Mouse (Mus musculus): ENCODE data around the gene Rdh8. TPM values are rescaled to one million over a fixed set of nuclear protein-coding genes. Genes with fewer than 3 reads are reported as not detected.
"Not testable (repeated sequence)": the region's sequence is repeated elsewhere in the genome, so short reads cannot be mapped to it uniquely, and the experiment has no call there.

Rdh8 gene
- total RNA-seq, 2 experiments from 2014 or later = not detected

DNA sequence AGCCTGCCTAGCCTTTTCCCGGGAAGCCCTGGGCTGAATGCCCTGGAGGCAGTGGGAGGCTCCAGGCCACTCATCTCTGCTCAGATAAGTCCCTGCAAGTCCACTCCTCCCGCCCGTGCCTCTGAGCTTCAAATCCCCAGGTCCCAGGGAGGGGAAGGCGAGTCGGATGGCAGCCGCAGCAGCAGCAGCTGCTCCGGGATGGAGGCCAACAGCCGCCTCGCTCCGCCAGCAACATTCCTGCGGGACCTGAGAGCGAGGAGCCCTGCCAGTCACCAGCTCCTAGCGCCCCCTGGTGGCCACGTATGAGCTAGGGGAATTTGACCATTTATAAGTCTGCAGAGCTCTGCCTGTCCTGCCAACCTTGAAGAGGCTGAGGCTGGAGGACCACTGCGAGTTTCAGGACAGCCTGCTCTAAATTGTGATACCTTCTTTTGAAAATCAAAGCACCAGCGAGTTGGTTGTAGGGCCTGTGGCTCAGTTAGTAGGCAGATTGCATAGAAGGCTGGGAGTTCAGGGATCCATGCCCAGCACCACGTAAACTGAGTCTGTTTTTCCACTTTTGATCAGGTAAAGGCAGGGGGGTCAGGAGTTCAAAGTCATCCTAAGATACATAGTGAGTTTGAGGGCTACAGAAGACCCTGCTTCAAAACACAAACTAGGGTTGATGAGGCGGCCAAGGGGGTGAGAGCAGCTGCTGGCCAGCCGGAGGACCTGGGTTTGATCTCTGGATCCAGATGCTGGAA is 12.8 kb downstream of the Rdh8 start:
- intact Hi-C loops (cut with DNase I) = loop anchor here (1.0 kb wide), 1 partner anchor 91 kb away; no protein-coding TSS in a partner anchor
- peak; percentile 95 to 97 for DNase-seq (ENCODE audit: low spot score in 2 of 2)

DNA sequence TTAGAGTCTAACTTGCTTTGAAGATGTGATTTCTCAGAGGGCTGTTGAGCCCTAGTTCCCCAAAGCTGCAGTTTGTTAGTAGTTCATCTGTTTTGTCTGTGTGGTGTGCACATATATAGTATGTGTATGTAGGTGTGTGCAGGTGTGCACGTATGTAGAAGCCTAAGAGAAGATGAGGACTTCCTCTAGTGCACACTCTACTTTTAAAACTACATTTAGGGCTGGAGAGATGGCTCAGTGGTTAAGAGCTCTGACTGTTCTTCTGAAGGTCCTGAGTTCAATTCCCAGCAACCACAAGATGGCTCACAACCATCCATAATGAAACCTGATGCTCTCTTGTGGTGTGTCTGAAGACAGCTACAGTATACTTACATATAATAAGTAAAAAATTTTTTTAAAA is 16.6 kb downstream of the Rdh8 start:
- intact Hi-C loops (cut with DNase I) = no loop called here
- no peak for DNase-seq (ENCODE audit: low spot score in 2 of 2)

DNA sequence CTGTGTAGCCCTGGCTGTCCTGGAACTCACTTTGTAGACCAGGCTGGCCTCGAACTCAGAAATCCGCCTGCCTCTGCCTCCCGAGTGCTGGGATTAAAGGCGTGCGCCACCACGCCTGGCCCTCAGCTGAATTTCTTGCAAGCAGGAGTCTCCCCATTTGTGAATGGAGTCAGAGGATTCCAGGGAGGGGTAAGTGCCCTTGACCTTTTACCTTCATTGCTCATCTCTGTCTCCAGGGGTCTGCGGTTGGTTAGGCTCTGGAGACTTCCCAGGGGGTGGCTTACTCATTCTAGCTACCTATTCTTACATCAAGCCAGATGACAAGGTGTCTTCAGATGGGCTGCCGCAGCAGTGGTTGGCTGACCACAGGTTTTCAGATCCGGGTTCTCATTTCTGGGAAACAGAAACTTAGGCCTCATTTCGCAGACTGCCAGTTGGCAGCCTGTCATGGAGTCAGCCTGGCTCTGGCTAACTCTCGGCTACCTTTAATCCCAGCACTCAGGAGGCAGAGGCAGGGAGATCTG is 17.2 kb downstream of the Rdh8 start:
- DNase-seq (ENCODE audit: low spot score in 2 of 2); intact Hi-C loops (cut with DNase I): not testable (repeated sequence)

DNA sequence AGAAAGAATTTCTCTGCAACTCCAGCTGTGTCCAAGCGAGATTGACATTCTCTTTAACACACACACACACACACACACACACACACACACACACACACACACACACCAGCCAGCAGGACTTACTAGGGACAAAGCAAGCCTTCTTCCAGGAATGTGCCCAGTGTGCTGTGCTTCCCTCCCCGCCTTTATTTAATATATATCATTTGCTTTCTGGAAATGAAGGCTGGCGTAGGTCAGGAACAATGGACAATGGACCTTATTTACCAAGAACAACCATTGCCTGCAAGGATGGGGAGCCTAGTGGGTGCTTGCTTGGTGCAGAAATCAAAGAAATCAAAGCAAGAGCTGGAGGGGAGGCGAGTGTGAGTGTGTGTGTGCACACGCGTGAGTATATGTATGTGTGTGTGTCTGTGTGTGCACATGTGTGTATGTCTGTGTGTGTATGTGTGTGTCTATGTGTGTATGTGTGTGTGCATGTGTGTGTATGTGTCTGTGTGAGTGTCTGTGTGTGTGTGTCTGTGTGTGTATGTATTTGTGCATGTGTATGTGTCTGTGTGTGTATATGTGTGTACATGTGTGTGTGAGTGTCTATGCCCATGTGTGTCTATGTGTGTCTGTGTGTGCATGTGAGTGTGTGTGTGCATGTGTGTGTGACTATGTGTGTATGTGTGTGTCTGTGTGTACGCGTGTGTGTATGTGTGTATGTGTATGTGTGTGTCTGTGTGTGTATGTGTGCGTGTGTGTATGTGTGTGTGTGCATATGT is 19.1 kb downstream of the Rdh8 start:
- no peak for DNase-seq (ENCODE audit: low spot score in 2 of 2)
- intact Hi-C loops (cut with DNase I) = no loop called here

DNA sequence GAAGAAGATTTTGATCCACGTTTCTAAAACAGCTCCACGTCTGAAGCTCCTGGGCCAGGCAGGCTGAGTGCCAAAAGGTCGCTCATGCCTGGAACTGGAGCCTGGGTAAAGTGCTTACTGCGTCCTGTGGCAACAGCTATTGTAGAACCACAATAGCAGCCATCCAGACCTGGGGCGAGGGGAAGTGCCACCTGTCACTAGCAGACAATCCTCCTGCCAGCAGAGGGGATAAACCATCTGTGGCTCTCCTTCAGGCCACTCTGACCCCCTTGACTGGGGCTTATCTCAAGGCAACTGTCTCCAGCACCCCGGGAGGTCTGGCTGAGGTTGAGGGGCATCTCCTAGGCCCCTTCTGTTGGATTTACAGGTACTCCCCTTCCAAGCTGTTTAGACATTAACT is 20.6 kb downstream of the Rdh8 start:
- intact Hi-C loops (cut with DNase I) = no loop called here
- no peak for DNase-seq (ENCODE audit: low spot score in 2 of 2)

DNA sequence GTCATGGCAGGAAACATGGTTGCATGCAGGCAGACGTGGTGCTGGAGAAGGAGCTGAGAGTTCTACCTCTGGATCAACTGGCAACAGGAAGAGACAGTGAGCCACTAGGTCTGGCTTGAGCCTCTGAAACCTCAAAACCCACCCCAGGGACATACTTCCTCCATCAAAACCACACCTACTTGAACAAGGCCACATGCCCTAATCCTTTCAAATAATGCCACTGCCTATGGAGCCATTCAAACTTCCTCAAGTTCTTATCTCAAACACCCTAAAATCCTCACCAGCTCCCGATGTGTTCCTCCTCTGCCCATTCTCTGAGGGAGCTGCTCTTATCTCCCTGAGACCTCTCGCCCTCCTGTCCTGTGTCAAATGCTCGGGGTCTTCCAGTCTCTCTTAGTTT is 23.9 kb downstream of the Rdh8 start:
- DNase-seq (ENCODE audit: low spot score in 2 of 2) = no peak
- intact Hi-C loops (cut with DNase I) = loop anchor here (10.0 kb wide), 1 partner anchor 377 kb away; the partner anchor contains the start of gene Zfp26

DNA sequence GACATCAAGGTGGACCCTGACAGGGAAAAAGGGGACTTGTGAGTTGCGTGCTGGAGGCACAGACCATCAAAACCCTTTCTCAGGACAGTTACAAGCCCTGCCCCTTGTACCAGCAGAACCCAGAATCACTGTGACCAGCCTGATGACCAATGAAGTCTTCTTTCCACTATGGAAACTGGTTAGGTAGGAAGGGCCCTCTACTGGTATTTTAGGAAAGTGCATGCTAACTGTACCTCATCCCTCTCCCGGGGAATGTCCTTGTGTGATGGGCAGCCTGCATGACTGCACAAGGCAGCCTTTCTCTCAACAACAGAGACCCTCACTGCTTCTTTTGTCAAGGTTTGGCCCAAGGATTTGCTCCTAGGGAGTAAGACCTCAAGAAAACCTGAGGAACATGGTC is 24.4 kb downstream of the Rdh8 start:
- intact Hi-C loops (cut with DNase I) = loop anchor here (10.0 kb wide), 1 partner anchor 378 kb away; the partner anchor contains the start of gene Zfp26
- DNase-seq (ENCODE audit: low spot score in 2 of 2) = peak; percentile 36 to 57

DNA sequence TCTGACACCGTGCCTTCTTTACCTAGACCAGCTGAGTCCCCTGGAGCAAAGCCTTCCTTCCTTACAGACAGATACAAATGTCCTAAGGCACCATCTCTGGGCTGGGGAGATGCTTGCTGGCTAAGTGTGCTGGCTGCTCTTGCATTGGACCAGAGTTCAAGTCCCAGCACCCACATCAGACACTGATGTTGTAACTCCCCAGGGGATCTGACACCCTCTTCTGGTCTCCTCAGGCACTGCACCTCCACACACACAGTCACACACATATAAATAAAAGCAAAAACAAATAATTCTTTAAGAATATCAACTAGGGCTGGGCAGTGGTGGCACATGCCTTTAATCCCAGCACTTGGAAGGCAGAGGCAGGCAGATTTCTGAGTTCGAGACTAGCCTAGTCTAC is 31.9 kb downstream of the Rdh8 start:
- DNase-seq (ENCODE audit: low spot score in 2 of 2) = no peak
- intact Hi-C loops (cut with DNase I) = no loop called here

DNA sequence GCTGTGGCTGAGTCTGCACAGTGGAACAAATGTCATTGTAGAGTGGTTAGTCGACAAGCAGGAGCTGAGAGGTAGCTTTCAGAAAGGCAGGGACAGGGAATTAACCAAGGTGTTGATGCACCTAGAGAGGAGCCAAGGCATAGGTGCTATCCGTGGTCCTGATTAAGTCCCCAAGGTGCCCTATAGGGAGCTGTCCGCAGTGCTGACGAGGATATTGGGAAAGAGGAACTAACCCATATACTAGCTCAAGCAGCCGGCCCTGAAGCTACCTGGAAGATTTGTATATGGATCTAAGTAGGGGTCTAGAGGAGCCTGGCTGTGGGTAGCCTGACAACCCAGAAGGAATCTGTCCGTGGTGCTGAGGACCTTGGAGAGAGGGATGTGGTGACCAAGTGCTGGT is 38.8 kb downstream of the Rdh8 start:
- intact Hi-C loops (cut with DNase I) = no loop called here
- no peak for DNase-seq (ENCODE audit: low spot score in 2 of 2)

DNA sequence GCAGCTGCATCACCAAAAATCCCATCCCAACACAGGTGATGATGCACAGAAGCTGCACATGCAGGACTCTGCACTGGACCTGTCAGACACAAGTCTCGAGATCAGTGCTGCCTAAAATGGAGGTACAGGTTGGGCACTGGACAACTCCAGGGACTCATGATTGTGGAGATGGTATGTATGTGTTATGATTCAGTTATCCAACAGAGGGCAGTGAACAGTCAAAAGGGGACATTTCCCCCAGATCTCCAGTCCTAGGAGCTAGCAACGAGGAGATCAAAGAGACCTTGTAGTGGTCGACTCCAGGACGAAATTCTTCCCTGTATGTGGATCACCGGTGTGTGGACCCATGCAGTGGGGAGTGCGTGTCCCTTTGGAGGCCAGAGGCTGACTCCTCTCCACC is 41.6 kb downstream of the Rdh8 start:
- intact Hi-C loops (cut with DNase I) = loop anchor here (10.0 kb wide), 1 partner anchor 205 kb away; the partner anchor contains the start of gene Pin1
- DNase-seq (ENCODE audit: low spot score in 2 of 2) = no peak

DNA sequence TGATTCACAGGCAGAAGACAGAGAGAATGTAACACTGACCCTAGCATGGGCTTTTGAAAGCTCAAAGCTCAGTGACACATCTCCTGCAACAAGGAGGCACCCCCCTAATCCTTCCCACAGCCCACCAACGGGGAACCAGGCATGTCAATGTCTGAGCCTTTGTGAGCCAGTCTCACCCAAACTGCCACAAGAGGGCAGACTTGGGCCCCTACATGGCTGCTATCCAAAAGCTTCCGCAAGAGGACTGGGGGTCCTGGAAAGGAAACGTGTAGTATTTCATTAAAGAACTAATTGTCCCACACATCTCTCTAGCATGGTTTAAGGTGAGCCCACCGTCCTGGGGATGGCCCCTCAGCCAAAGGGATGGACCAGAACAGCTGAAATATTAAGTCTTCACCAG is 43.5 kb downstream of the Rdh8 start:
- intact Hi-C loops (cut with DNase I) = loop anchor here (10.0 kb wide), 1 partner anchor 207 kb away; the partner anchor contains the start of gene Pin1
- peak in 1 of 2 experiments; percentile 9 for DNase-seq (ENCODE audit: low spot score in 2 of 2)

DNA sequence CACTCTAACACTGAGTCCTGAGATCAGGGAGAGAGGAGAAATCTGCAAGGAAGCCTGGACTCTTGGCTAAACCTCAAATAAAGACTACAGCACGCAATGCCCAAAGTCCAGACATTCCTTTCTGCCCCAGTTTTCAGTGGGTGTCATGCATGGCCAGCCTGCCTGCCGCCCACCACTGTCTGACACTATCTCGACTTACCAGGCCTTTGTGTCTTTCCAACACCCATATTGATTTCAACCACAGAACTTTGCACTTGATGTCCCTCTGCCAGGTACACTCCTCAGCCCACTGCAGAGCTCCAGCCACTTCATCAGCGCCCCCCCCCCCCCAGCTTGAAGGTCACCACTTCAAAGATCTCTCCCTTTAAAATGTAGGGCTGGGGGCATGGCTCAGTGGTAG is 43.9 kb downstream of the Rdh8 start:
- no peak for DNase-seq (ENCODE audit: low spot score in 2 of 2)
- intact Hi-C loops (cut with DNase I) = loop anchor here (10.0 kb wide), 1 partner anchor 207 kb away; the partner anchor contains the start of gene Pin1

DNA sequence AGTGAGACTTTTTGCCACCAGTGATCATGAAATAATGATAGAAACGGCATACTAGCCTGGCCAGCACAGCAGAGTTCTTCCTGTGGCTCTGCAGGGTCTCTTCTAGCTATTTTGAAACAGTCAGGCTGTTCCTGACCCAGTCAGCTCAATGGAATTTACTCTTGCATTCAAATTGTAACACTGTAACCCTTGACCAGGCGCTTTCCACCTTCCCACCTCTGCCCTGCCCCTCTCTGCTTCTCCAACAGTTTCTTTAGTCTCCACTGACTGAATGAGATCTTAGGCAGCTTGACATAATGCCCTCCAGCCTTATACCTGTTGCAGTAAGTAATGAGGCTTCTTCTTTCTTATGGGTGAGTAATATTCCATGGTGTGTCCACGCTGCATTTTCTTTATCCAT is 48.6 kb downstream of the Rdh8 start:
- intact Hi-C loops (cut with DNase I) = loop anchor here (10.0 kb wide), 1 partner anchor 212 kb away; the partner anchor contains the start of gene Pin1
- DNase-seq (ENCODE audit: low spot score in 2 of 2) = no peak

DNA sequence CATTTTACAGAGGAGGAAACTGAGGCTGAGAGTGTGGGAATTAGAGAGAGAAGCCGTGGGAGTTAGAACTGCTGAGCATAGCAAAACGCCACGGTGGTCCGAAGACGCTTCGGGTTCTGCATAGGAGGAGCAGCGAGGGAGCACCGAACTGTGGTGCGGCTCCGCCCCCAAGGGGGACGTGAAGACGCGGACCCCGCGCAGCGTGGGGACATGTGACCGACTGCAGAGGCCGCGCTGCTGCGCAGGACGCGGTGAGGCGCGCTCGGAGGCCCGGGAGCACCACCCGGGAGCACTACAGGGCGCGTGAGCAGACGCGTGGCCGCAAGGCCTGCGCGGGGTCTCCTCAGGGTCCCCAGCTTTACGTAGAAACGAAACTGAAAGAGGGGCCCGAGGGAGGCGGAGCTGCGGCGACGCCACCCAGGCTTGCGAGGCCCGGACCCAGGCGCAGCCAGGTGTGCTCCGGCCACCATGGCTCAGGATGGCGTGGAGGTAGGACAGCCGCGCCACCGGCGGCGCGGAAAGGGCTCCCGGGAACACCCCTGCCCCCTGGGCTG is 50.2 kb downstream of the Rdh8 start, which contains the start of gene A230050P20Rik:
A230050P20Rik (plus strand) TSS at position 195 of the 554 bp plus-strand sequence.
- intact Hi-C loops (cut with DNase I) = loop anchor here (10.0 kb wide), 1 partner anchor 214 kb away; the partner anchor contains the start of gene Pin1
- peak; percentile 87 to 88 for DNase-seq (ENCODE audit: low spot score in 2 of 2)

DNA sequence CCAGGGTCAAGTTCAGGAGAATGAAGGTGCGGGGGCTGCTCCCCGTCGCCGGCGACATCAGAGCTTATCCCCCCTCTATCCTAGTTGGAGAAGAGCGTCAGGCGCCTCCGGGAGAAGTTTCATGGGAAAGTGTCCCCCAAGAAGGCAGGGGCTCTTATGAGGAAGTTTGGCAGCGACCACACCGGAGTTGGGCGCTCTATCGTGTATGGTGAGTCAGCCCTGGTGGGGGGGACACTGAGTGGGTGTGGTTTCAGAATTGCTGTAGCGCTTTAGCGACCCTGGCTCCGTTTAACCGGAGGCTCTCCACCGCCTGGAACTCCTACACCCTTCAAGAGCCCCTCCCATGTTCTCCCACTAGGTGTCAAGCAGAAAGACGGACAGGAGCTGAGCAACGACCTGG is 50.9 kb downstream of the Rdh8 start:
- peak in 1 of 2 experiments; percentile 43 for DNase-seq (ENCODE audit: low spot score in 2 of 2)
- intact Hi-C loops (cut with DNase I) = loop anchor here (10.0 kb wide), 1 partner anchor 214 kb away; the partner anchor contains the start of gene Pin1

DNA sequence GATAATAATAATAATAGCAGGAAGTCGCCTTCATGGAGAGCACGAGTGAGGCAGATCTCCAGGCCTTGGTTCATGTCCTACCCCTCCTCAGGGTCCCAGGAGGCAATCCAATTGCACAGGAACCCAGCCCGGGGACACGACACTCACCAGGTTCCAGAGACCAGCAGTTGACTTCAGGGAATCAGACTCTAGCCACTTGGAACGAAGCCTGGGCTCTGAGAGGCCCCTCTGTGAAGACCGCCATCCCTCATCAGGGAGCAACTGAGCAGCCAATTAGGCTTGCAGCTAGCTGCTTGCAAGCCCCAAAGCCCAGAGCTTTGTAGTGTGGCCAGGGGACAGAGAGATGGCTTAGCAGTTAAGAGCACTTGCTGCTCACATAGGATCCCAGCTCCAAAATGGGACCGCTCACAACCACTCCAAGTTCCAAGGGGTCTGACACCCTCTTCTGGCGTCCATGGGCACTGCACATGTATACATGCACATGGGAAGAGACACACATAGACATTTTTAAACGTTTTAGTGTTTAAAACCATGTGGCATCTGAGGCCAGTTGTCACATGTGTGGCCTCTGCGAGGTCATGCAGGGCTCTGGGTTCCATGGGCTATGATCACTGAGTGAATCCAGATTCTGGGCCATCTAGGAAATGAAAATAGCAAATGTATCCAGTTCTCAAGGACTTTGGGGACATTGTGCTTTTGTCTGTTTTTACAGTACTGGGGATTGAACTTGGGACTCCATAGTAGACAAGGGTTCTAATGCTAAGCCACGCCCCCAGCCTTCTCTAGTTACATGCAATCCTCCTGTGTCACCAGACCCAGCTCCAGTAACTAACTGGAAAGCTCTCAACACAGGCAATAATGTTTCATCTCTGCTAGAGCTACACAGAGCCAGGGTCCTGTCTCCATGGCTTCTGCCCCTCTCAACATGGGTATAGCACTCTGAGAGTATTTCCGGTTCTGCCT is 52.2 kb downstream of the Rdh8 start:
- intact Hi-C loops (cut with DNase I) = no loop called here
- DNase-seq (ENCODE audit: low spot score in 2 of 2) = no peak

DNA sequence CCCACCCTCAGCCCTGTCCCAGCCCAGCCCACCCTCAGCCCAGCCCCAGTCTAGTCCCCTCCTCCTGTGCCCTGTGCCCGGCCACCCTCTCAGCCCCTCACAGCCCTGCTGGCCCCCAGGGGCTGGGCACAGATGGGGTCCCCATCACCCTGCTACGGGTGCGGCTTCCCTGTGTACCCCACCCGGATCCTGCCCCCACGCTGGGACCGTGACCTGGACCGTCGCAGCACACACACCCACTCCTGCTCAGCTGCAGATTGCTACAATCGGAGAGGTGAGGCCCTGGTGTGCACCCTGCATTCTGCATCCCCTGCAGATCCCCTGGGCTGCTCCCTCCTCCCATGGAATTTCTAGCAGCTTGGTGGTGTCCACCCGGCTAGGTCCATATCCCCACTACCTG is 54.7 kb downstream of the Rdh8 start:
- no peak for DNase-seq (ENCODE audit: low spot score in 2 of 2)

DNA sequence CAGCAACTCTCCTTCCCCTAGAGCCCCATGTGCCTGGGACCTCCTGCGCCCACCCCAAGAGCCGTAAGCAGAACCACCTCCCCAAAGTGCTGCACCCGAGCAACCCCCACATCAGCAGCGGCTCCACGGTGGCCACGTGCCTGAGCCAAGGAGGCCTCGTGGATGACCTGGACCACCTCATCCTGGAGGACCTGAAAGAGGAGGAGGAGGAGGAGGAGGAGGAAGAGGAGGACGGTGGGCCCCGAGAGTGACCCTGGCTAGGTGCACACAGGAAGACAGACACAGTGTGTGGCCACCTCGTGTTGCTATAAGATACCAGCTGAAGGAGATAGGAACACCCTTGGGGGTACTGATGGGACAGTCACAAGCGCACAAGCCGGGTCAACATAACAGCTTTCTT is 55.2 kb downstream of the Rdh8 start:
- DNase-seq (ENCODE audit: low spot score in 2 of 2) = no peak
- intact Hi-C loops (cut with DNase I) = no loop called here

More for the DNA sequence above, 54.7 kb downstream of the Rdh8 start:
- intact Hi-C loops (cut with DNase I) = no loop called here
